Mouse (Mus musculus): ENCODE measurements around the gene Tubg2.
A peak's percentile ranks its signal among the peaks of the same experiment; 100 is the strongest.

DNA sequence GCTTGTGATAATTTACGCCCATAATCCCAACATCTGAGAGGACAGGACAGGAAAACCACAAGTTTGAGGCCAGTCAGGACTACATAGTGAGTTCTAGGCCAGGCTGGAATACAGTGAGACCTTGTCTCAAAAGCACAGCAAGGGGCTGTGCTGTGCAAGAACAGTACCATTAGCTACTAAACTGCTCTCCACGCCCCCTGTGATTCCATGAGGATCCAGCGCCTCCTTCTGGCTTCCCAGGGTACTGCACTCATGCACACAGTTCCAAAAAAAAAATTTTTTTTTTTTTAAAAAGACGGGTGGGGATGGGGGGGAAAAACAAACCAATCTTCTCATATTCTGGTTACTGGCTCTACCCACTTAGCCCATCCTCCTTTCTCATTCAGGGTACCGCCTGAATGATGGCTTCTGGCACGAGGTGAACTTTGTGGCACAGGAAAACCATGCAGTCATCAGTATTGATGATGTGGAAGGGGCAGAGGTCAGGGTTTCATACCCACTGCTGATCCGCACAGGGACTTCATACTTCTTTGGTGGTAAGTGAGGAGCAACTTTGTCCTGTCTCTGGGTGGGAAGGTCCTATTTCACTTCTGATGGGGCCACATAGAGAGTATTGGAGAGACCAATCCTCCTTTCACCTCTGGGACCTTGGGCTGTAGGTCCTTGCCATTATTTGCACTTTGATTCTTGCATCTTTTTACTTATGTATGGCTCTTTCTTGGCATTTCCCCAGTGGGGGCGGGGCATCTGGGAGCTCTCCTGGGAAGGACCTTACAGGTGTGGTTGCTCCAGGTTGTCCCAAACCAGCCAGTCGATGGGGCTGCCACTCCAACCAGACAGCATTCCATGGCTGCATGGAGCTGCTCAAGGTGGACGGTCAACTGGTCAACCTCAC, 25.4 kb downstream of the Tubg2 start:
- TF ChIP-seq CTCF (IDR thresholded peaks at IDR 0.05; ENCODE audit: insufficient read depth, low read depth, low read length) (peak; percentile 53; the same call in 1 of the 2 replicates), POLR2A (IDR thresholded peaks at IDR 0.05; ENCODE audit: insufficient read depth, low read depth, low read length) (no peak)
